Mouse (Mus musculus): ENCODE measurements around the gene Xrcc3. TPM values are rescaled to one million over a fixed set of nuclear protein-coding genes. Genes with fewer than 3 reads are reported as not detected.

The Xrcc3 gene
- polyA plus RNA-seq, 1 experiment, result 7.6 TPM

- DNase-seq (ENCODE audit: low read depth), result no peak
- TF ChIP-seq POLR2A (IDR thresholded peaks at IDR 0.05; ENCODE audit: borderline replicate concordance, extremely low read depth, insufficient read depth, insufficient read length, poor library complexity, severe bottlenecking), result no peak
- no peak for TF ChIP-seq CTCF (IDR thresholded peaks at IDR 0.05; ENCODE audit: borderline replicate concordance, extremely low read depth, insufficient read depth, insufficient read length)
Measured at GRCm38 (mm10) chr12:111757561-111758325, 55.9 kb downstream of the Xrcc3 start.

GRCm38 (mm10) chr12:111756698-111757082 lies 57.0 kb downstream of the Xrcc3 start:
- DNase-seq (ENCODE audit: low read depth), result no peak
- TF ChIP-seq POLR2A (IDR thresholded peaks at IDR 0.05; ENCODE audit: borderline replicate concordance, extremely low read depth, insufficient read depth, insufficient read length, poor library complexity, severe bottlenecking), result no peak
- no peak for TF ChIP-seq CTCF (IDR thresholded peaks at IDR 0.05; ENCODE audit: borderline replicate concordance, extremely low read depth, insufficient read depth, insufficient read length)

- no peak for DNase-seq (ENCODE audit: low read depth)
- TF ChIP-seq POLR2A (IDR thresholded peaks at IDR 0.05; ENCODE audit: borderline replicate concordance, extremely low read depth, insufficient read depth, insufficient read length, poor library complexity, severe bottlenecking) (no peak), CTCF (IDR thresholded peaks at IDR 0.05; ENCODE audit: borderline replicate concordance, extremely low read depth, insufficient read depth, insufficient read length) (no peak)
Measured at GRCm38 (mm10) chr12:111756082-111756697, 57.5 kb downstream of the Xrcc3 start.

- DNase-seq (ENCODE audit: low read depth), result no peak
- TF ChIP-seq POLR2A (IDR thresholded peaks at IDR 0.05; ENCODE audit: borderline replicate concordance, extremely low read depth, insufficient read depth, insufficient read length, poor library complexity, severe bottlenecking) (no peak), CTCF (IDR thresholded peaks at IDR 0.05; ENCODE audit: borderline replicate concordance, extremely low read depth, insufficient read depth, insufficient read length) (no peak)
Measured at GRCm38 (mm10) chr12:111755231-111755630, 58.4 kb downstream of the Xrcc3 start.

GRCm38 (mm10) chr12:111754710-111755109 lies 59.0 kb downstream of the Xrcc3 start:
- no peak for DNase-seq (ENCODE audit: low read depth)
- TF ChIP-seq POLR2A (IDR thresholded peaks at IDR 0.05; ENCODE audit: borderline replicate concordance, extremely low read depth, insufficient read depth, insufficient read length, poor library complexity, severe bottlenecking), result no peak
- TF ChIP-seq CTCF (IDR thresholded peaks at IDR 0.05; ENCODE audit: borderline replicate concordance, extremely low read depth, insufficient read depth, insufficient read length), result no peak

GRCm38 (mm10) chr12:111753347-111753746 lies 60.3 kb downstream of the Xrcc3 start:
- TF ChIP-seq CTCF (IDR thresholded peaks at IDR 0.05; ENCODE audit: borderline replicate concordance, extremely low read depth, insufficient read depth, insufficient read length) (no peak), POLR2A (IDR thresholded peaks at IDR 0.05; ENCODE audit: borderline replicate concordance, extremely low read depth, insufficient read depth, insufficient read length, poor library complexity, severe bottlenecking) (no peak)
- DNase-seq (ENCODE audit: low read depth), result no peak

Other genes with a start within 250 kb of the Xrcc3 start
- 100 and 112 TPM in 2 replicates for gene Mark3, start 239.3 kb downstream of the Xrcc3 start, polyA plus RNA-seq (2012; rRNA removed)
- 1,393 and 1,883 TPM in 2 replicates for gene Ckb, start 141.5 kb downstream of the Xrcc3 start, polyA plus RNA-seq (2012; rRNA removed)
- gene Trmt61a, start 135.8 kb downstream of the Xrcc3 start, polyA plus RNA-seq (2012; rRNA removed), result 21.9 and 27.9 TPM in 2 replicates
- 31.1 and 40.7 TPM in 2 replicates for gene Bag5, start 100.6 kb downstream of the Xrcc3 start, polyA plus RNA-seq (2012; rRNA removed)
- 31.9 and 35.4 TPM in 2 replicates for gene Apopt1, start 100.6 kb downstream of the Xrcc3 start, polyA plus RNA-seq (2012; rRNA removed)
- 500 and 599 TPM in 2 replicates for gene Klc1, start 55.0 kb downstream of the Xrcc3 start, polyA plus RNA-seq (2012; rRNA removed)
- 27.9 and 39.7 TPM in 2 replicates for gene Zfyve21, start 297 bp upstream of the Xrcc3 start, polyA plus RNA-seq (2012; rRNA removed)
- gene Ppp1r13b, start 94.2 kb upstream of the Xrcc3 start, polyA plus RNA-seq (2012; rRNA removed), result 19.4 and 35.7 TPM in 2 replicates
- 193 and 206 TPM in 2 replicates for gene Atp5mpl, start 153.1 kb upstream of the Xrcc3 start, polyA plus RNA-seq (2012; rRNA removed)
- gene Tdrd9, start 157.7 kb upstream of the Xrcc3 start, polyA plus RNA-seq (2012; rRNA removed), result 0.59 TPM in 2 replicates
- not detected in 2 replicates for gene Rd3l, start 167.4 kb upstream of the Xrcc3 start, polyA plus RNA-seq (2012; rRNA removed)

Data from brain, embryonic 14.5 days (tissue).